Mouse (Mus musculus): ENCODE results near the gene 2210408I21Rik.

GRCm38 (mm10) chr13:77547486-77548385 lies 412.4 kb downstream of the 2210408I21Rik start:
- TF ChIP-seq POLR2A (IDR thresholded peaks at IDR 0.05; ENCODE audit: low read depth, low read length) (no peak), CTCF (conservative IDR thresholded peaks at IDR 0.05; ENCODE audit: insufficient read depth, insufficient read length, low read depth, low read length) (no peak)
